Mouse (Mus musculus) brown adipose tissue, adult 24 weeks (tissue): ENCODE results near the gene Slc35e1. TPM values are rescaled to one million over a fixed set of nuclear protein-coding genes. Genes with fewer than 3 reads are reported as not detected.

Experiments used
- H3K27ac ChIP-seq: fragments of 200-500 bp; replicated peaks from 2 replicates; pipeline ENCODE4 v1.5.1; 2012; ENCODE audit warnings: low read depth, mild to moderate bottlenecking, low read length
- H3K4me1 ChIP-seq: fragments of 200-500 bp; 2 replicates; pipeline ENCODE4 v1.6.1; 2012; ENCODE audit warnings: low read length, mixed read lengths; ENCODE audit not compliant: control insufficient read depth, insufficient read depth, insufficient read length
- H3K4me3 ChIP-seq: fragments of 200-500 bp; 2 replicates; pipeline ENCODE4 v1.5.1; 2012; ENCODE audit warnings: low read depth, mild to moderate bottlenecking, low read length, moderate library complexity; ENCODE audit not compliant: insufficient read depth
- polyA plus RNA-seq: library from polyadenylated mRNA; stranded (reverse); fragments of >200 nt; gene quantifications from 2 replicates; pipeline ENCODE4 v1.2.4, GENCODE M21; 2012; ENCODE audit not compliant: missing spikeins, insufficient read depth, insufficient read length

Gene Slc35e1
- 15.0 and 15.8 TPM in 2 replicates for polyA plus RNA-seq

DNA sequence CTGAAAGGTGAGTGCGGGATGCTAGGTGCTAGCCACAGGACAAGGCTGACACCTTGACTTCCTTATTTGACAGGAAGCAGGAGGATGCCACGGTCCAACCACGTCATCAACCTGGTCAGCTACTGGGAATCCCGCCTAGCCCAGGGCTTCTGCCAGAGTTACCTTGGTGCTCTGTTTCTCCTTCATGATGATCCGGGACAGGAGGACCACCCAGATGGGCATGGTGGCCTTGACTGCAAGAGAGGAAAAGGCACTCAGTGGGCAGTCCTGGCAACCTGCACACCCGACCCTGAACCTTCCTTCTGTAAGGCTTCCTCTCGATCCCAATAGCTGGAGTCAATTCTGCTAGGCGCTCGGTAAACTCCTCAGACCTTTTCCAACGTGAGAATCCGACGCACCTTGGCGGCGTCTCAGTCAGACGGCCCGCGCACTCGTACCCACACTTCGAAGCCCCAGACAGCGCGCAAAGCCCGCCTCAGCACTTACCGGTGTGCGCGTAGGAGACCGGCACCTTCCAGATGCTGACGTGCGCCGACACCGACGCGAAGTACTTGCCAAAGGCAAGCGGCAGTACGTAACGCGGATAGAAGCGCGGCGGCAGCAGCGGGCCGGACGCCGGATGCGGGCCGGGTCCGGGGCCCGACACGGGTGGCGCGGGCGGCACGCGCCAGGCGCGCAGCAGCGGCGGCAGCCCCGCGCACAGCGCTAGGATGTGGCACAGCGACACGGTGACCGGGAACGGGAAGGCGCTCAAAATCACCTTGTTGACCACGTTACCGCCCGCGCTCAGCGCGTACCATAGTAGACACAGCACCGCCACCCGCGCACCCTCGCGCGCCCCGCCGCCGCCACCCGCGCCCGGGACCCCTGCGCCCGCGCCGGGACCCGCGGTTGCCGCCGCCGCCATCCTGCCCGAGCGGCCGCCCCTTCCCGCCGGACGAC, at the start of gene Slc35e1:
TSS of gene Slc35e1 (minus strand) at position 935 of the 942 bp plus-strand sequence.
- Histone ChIP-seq H3K27ac (peak within 1 kb of the TSS; percentile 62), H3K4me1 (peaks cover 8% of the 10 kb centered on the region), H3K4me3 (peak within 1 kb of the TSS; percentile 84)

DNA sequence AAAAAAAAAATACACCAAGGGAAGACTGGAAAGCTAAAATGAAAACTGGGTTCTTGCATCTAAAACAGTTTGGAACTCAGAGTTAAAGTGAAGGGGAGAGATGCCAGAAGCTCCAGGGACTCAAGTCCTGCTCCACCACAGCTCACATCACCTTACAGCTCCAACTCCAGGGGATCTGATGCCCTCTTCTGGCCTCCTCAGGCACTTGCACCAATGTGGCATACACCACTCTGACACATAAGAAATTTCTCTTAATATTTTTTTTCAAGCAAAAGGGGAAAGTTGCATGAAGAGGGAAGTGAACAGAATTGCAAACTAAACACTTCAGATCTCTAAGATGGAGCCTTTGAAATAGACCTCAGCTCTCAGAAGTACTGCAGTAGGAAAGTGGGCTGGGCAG, 46.8 kb upstream of the Slc35e1 start:
- peaks cover 4% of the 10 kb centered on the region; the same call in 1 of the 2 replicates for H3K4me1 ChIP-seq

DNA sequence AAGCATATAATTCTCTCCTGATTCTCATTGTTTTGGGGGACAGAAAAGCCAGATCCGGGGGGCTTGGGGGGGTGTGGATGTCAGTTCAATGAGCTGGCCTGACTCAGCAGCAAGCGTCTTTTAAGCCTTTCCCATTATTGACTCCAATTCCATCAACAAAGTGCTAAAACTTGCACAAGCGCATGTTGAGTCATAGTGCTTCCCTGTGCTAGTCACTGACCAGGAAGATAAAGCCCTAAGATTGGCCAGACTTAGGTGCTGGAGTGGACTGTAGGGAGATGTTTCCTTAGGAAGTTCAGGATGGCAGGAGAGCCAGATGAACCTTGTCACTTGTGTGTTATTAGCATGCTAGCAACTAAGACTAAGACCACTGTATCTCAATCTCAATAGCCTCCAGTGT, 42.5 kb upstream of the Slc35e1 start:
- no peak overlapping the region for H3K27ac ChIP-seq
- no peak overlapping the region for H3K4me3 ChIP-seq
- peaks cover 6% of the 10 kb centered on the region; the same call in 1 of the 2 replicates for H3K4me1 ChIP-seq

More for the DNA sequence above, 46.8 kb upstream of the Slc35e1 start:
- H3K27ac ChIP-seq, result no peak overlapping the region
- H3K4me3 ChIP-seq, result no peak overlapping the region

DNA sequence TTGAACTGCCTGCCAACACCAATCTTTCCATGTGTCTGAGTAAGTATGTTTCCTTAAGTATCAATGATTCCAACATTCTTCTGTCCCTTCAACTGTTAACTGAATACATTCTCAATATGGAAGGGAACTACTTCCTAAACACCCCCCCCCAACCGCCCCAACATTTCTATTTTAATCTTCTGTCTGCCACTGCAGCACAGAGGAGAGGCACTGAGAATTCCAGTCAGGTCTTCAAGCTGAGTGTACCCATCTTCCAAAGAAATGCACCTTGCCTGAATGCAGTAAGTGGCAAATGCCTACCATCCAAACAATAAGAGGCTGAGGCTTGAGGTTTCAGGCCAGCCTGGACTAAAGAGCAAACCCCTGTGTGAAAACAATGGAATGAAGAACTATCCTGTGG, 39.7 kb upstream of the Slc35e1 start:
- Histone ChIP-seq H3K4me3 (no peak overlapping the region), H3K27ac (no peak overlapping the region), H3K4me1 (peaks cover 6% of the 10 kb centered on the region; the same call in 1 of the 2 replicates)

DNA sequence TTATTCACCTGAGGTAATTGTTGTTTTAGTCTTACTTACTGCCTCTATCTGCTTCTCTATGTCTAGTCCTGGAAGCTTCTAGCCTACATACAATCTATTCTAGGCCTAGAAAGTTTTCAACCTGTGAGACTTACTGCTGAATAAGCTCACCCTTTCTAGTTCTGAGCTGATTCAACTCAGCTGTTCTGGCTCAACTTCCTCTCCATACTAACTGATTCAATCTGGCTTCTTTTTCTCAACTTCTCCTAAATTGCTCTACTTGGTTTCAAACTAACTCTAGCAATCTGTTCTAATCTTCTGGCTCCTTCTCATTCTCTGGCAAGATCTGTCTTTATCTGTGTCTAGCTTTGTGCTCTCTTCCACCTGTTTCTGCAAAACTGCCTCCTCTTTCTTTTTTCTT, 29.5 kb upstream of the Slc35e1 start:
- Histone ChIP-seq H3K4me1 (no peaks in the 10 kb centered on the region), H3K27ac (no peak overlapping the region), H3K4me3 (no peak overlapping the region)

DNA sequence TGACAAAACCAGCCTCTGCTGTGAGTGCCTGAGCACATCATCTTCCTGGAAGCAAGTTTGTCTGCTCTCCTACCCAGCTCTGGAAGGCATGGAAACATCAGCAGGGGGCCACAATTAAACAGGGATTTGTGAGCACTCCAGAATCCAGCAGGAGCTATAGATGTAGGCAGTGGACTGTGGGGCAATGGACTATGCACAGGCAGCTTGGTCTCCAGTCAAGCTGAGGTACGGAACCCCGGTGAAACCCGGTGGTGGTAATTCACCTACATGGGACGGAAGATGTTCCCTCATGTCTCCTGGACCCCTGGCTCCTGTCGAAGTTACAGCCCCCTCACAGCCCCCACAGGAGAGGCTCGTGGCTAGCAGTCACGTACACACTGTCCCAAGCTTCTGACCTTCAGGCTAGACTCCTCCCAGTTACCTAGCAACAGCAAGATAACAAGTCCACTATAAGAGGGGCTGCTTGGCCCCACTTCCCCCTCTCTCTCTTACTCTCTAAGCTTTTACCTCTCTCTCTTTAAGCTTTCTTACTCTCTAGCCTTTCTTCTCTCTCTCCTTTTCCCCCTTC, 25.1 kb upstream of the Slc35e1 start:
- H3K4me3 ChIP-seq, result no peak overlapping the region
- no peaks in the 10 kb centered on the region for H3K4me1 ChIP-seq
- no peak overlapping the region for H3K27ac ChIP-seq

DNA sequence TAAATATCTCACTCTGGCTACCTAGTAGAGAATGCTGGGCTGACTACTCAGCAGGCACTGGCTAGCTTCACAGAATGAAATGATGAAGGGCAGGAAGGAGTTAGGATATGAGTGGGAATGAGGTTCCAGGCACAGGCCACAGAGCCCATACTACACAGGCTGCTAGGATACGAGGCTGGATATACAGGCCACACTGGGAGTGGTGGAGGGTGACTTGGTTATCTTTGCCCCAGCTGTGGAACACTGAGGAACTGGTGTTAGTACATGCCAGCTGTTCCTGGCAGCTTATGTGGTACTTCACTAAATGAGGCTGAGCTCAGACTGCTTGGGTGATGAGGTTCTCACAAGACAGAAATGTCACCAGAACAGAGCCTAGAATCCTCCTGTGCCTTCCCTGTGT, 20.7 kb upstream of the Slc35e1 start:
- Histone ChIP-seq H3K27ac (no peak overlapping the region), H3K4me3 (no peak overlapping the region), H3K4me1 (no peaks in the 10 kb centered on the region)

DNA sequence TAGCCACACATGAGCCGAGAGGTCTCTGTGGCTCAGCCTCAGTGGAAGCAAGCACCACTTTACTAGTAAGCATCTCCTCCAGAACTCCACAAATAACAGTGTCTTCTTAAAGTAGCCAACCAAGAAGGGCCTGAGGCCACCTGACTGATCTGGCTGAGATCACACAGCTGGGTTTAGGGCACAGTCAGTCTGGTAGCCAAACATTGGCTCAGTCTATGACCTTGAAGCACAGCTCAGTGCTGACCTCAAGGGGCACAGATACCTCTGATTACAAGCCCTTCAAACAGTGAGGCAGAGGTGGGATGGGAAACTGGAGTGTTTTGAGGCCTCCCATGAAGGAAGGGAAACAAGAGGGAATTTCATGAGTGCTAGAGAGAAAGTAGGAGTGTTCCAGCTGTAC, 20.2 kb upstream of the Slc35e1 start:
- H3K4me3 ChIP-seq, result no peak overlapping the region
- peak overlapping the region; percentile 27; the same call in 1 of the 2 replicates for H3K27ac ChIP-seq
- no peaks in the 10 kb centered on the region for H3K4me1 ChIP-seq

DNA sequence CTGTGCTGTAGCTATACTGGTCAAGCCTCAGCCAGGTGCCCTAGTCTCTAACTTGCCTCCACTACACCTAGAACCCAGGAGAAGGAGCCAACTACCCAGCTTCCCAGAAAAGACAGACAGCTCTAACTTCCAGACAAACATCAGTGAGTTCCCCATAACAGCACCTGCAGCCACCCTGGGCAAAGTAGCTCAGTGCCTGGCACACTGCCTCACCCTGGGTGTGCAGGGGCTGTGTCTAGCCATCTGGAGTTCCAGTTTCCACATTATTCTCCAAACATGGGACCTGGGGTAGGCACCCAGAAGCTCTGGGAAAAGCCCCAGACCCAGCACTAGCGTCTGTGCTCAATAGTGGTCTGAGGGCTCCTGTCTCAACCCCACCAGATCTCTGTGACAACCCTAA, 15.1 kb upstream of the Slc35e1 start:
- peaks cover 14% of the 10 kb centered on the region for H3K4me1 ChIP-seq
- no peak overlapping the region for H3K4me3 ChIP-seq
- H3K27ac ChIP-seq, result no peak overlapping the region

DNA sequence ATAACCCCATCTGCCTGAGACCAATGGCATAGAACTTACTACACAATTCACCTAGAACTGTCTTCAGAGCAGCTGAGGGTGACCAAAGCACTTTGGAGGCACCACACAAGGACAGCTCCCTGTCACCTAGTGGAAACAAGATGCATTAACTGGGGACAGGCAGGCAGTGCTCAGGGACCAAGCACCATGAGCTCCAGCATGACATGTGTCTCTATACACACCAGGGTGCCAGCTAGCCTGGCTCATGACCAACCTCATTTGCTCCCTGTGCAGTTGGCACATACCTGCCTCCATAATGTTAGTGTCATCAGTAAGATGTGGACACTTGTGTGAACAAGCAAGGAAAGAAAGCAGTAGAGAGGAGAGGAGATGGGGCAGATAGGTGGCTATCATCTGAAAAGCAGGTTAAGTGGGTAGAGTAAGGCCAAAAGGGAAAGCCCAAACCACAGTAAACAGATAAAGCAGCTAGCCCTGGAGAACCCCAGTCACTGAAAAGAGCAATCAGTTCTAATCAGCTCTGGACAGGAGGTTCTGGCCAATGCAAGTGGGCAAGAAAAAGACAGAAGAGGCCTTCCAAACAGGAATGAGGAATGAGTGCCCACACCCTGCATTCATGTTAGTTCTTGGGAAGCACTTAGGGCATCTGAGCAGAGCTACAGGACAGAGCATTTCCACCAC, 12.4 kb upstream of the Slc35e1 start:
- peaks cover 20% of the 10 kb centered on the region for H3K4me1 ChIP-seq
- no peak overlapping the region for H3K27ac ChIP-seq
- no peak overlapping the region for H3K4me3 ChIP-seq

DNA sequence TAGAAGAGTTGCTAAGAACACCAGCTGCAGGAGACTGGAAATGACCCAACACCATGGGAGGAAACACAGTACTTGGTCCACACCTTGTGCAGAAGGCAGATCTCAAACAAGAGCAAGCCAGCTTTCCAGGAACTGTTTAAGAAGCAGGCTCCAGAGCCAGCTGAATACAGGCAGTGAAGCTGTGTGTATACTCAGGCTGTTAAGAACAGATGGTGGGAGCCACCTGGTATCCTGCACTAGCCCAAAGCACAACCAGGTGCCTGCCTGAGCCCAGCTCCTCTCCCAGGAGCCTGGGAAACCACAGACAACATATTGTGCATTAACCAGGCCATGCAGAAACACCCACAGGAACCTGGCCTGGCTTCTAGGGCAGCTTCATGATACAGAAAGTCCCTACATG, 11.7 kb upstream of the Slc35e1 start:
- H3K4me3 ChIP-seq, result no peak overlapping the region
- peaks cover 20% of the 10 kb centered on the region for H3K4me1 ChIP-seq
- no peak overlapping the region for H3K27ac ChIP-seq

DNA sequence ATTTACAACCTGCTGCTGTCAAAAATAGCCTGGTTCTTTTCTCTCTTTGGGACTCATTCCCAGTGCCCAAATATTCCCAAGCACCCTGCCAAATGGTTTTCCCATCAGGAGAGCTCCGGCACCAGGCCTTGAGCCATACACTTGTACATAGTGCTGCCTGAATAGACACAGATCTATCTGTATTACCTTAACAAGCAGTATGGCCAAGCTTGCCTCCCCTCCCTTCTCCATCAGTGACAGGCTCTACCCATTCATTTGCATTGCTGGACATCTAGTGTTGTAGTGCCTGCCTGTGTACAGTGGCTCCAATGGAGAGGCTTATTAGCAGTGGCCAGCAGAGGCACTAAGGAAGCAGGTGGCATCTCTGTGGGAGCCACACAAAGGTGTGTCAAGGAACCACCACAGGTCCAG, 8.1 kb upstream of the Slc35e1 start:
- Histone ChIP-seq H3K27ac (no peak overlapping the region), H3K4me3 (no peak overlapping the region), H3K4me1 (peaks cover 15% of the 10 kb centered on the region)

DNA sequence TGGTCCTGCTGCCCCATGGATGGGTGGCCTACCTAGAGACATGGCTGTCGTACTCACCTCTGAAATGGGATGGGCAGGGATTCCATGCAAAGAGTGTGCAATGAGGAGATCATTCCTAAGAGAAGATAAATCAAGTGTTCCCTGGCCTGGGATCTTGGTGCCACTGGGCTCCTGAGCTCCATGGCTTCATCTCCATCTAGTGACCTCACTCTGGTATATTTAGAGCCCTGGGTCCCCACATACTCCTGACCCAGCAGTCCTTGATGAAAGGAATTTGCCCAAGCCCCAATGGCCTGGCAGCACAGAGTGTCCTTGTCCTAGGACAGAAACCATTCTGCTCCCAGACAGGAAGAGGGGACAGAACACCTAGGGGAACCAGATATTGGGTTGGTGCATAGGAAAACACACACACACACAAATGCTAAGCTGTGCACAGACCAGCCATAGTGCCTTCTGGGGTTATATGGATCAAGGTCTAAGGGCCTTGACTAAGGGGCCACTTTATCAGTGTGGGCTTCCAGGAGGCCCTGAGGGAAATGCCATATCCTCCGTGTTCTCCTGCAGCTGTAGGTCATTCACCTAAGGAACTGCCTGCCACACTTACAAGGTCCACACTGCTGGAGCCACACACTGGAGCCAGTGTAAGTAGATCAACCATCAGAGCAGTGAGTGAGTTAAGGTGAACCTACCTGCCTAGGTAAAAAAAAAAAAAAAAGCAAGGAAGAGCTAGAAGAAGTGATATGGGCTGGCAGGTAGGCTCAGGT, 7.3 kb upstream of the Slc35e1 start:
- Histone ChIP-seq H3K27ac (no peak overlapping the region), H3K4me3 (no peak overlapping the region), H3K4me1 (peaks cover 13% of the 10 kb centered on the region)

DNA sequence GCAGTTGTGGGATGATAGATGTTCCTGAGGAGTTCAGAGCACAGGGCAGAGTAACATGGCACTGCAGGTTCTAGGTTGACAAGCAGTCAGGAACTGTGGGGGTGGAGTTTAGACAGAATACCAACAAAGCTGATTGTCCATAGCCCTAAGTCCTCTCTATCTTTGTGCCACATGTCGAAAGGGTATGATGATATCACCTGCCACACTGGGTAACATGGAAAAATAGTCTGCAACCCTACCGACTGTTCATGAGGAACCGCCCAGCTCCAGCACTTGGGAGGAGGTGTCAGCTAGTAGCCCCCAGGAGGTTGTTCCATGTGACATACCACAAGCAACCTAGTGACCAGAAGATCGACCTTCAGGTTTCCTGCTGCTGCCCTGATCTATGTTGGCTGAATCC, 6.1 kb upstream of the Slc35e1 start:
- no peak overlapping the region for H3K4me3 ChIP-seq
- no peak overlapping the region for H3K27ac ChIP-seq
- H3K4me1 ChIP-seq, result peaks cover 12% of the 10 kb centered on the region; the same call in 1 of the 2 replicates

DNA sequence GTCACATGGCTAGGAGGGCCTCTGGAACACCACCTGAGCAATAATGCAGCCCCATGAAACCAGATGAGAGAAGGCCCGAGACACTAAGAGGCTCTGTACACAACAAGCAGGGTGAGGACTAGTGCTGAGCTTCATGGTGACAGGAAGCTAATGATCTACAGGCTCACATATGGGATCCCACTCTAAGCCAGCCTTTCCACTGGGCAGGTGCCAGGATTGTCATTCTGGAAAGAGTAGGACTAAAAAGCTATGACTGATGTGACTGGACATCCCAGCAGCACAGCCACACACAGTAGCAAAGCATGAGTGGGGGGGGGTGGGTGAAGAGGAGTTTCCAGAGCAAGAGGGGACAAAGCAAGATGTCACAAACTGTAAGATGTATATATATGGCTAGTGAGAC, 5.5 kb upstream of the Slc35e1 start:
- Histone ChIP-seq H3K27ac (no peak overlapping the region), H3K4me1 (peaks cover 13% of the 10 kb centered on the region; the same call in 1 of the 2 replicates), H3K4me3 (no peak overlapping the region)
